Mouse (Mus musculus): ENCODE measurements around the gene Wbp1. TPM values are rescaled to one million over a fixed set of nuclear protein-coding genes. Genes with fewer than 3 reads are reported as not detected.

Wbp1 gene
- polyA plus RNA-seq, 1 experiment from 2014 or later, result 182 TPM

DNA sequence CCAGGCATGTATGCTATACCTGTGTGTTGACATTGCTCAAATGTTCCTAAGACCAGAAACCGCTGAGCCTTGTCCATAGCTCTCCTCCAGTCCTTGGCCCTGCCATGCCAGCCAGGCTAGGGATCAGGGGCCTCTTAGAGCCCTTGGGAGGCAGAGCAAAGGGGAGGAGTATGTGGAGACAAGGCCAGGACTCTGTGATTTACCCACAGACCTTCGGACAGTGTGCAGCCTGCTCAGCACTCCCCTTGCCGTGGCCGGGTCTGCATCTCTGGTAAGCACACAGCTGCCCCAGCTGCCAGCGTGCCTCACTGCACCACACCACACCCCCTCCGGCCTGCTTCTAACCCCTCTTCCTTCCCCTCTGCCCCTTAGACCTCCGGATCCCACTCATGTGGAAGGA lies 25.9 kb upstream of the Wbp1 start:
- Histone ChIP-seq H3K4me3 (ENCODE audit: low read depth, low read length) (no peak overlapping the region), H3K27me3 (ENCODE audit: control insufficient read depth, insufficient read depth, low read length) (no peaks in the 10 kb centered on the region), H3K9me3 (ENCODE audit: control insufficient read depth, low read length) (no peaks in the 10 kb centered on the region), H3K4me1 (ENCODE audit: control insufficient read depth, insufficient read depth, low read length) (peaks cover 8% of the 10 kb centered on the region), H3K27ac (replicated peaks; ENCODE audit: low read depth, low read length) (no peak overlapping the region), H3K36me3 (ENCODE audit: control insufficient read depth, insufficient read depth, low read length) (peaks cover 14% of the 10 kb centered on the region; the same call in 1 of the 2 replicates), H3K9ac (ENCODE audit: low read length) (no peak overlapping the region), H3K4me2 (ENCODE audit: low read depth, severe bottlenecking) (no peak overlapping the region)
- 67% methylated on average over 7 of the region's 7 CpGs for WGBS
- DNase-seq (ENCODE audit: low spot score), result peak; percentile 20
- no peak for ATAC-seq (ENCODE audit: insufficient number of reproducible peaks, low FRiP score, low TSS enrichment, low read depth)

DNA sequence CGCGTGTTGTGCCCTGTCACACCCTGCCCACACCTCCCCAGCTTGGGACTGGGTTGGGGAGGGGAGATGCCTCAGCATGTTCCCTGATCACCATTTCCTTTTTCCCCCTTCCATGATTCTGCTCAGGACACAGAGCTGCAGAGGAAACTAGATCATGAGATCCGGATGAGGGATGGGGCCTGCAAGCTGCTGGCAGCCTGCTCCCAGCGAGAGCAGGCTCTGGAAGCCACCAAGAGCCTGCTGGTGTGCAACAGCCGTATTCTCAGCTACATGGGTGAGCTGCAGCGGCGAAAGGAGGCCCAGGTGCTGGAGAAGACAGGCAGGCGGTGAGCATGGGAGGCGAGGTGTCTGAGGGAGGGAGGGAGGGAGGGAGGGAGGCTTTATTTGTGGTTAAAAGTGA lies 24.4 kb upstream of the Wbp1 start:
- H3K9me3 ChIP-seq (ENCODE audit: control insufficient read depth, low read length), result no peaks in the 10 kb centered on the region
- H3K27me3 ChIP-seq (ENCODE audit: control insufficient read depth, insufficient read depth, low read length), result no peaks in the 10 kb centered on the region
- peaks cover 19% of the 10 kb centered on the region for H3K4me1 ChIP-seq (ENCODE audit: control insufficient read depth, insufficient read depth, low read length)
- WGBS, result 52% methylated on average over 9 of the region's 9 CpGs
- no peak overlapping the region; the same call in 1 of the 2 replicates for H3K27ac ChIP-seq (replicated peaks; ENCODE audit: low read depth, low read length)
- peaks cover 12% of the 10 kb centered on the region; the same call in 1 of the 2 replicates for H3K36me3 ChIP-seq (ENCODE audit: control insufficient read depth, insufficient read depth, low read length)
- no peak for DNase-seq (ENCODE audit: low spot score)
- H3K4me2 ChIP-seq (ENCODE audit: low read depth, severe bottlenecking), result no peak overlapping the region
- no peak overlapping the region for H3K9ac ChIP-seq (ENCODE audit: low read length)
- no peak overlapping the region for H3K4me3 ChIP-seq (ENCODE audit: low read depth, low read length)
- ATAC-seq (ENCODE audit: insufficient number of reproducible peaks, low FRiP score, low TSS enrichment, low read depth), result no peak

DNA sequence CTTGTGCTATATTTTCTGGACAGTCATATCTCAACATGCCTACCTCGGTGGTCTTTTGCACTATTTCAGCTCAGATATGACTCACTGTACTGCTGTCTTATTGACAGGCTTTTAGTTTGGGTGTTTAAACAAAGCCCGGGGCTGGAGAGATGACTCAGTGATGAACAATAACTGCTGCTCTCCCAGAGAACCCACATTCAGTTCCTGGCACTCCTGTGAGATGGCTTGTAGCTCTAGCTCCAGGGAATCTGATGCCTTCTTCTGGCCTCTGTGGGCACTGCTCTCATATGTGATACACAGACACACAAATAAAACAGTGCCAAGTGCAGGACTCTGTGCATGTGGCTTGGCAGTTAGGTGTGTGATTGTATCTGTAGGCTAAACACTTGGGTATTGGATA lies 23.9 kb upstream of the Wbp1 start:
- H3K36me3 ChIP-seq (ENCODE audit: control insufficient read depth, insufficient read depth, low read length), result peaks cover 12% of the 10 kb centered on the region; the same call in 1 of the 2 replicates
- no peak overlapping the region for H3K27ac ChIP-seq (replicated peaks; ENCODE audit: low read depth, low read length)
- H3K9me3 ChIP-seq (ENCODE audit: control insufficient read depth, low read length), result no peaks in the 10 kb centered on the region
- peaks cover 19% of the 10 kb centered on the region for H3K4me1 ChIP-seq (ENCODE audit: control insufficient read depth, insufficient read depth, low read length)
- no peak overlapping the region for H3K4me2 ChIP-seq (ENCODE audit: low read depth, severe bottlenecking)
- H3K27me3 ChIP-seq (ENCODE audit: control insufficient read depth, insufficient read depth, low read length), result no peaks in the 10 kb centered on the region
- H3K4me3 ChIP-seq (ENCODE audit: low read depth, low read length), result no peak overlapping the region
- DNase-seq (ENCODE audit: low spot score), result no peak
- H3K9ac ChIP-seq (ENCODE audit: low read length), result no peak overlapping the region
- no peak for ATAC-seq (ENCODE audit: insufficient number of reproducible peaks, low FRiP score, low TSS enrichment, low read depth)
- WGBS, result 82% methylated on average over 2 of the region's 2 CpGs

DNA sequence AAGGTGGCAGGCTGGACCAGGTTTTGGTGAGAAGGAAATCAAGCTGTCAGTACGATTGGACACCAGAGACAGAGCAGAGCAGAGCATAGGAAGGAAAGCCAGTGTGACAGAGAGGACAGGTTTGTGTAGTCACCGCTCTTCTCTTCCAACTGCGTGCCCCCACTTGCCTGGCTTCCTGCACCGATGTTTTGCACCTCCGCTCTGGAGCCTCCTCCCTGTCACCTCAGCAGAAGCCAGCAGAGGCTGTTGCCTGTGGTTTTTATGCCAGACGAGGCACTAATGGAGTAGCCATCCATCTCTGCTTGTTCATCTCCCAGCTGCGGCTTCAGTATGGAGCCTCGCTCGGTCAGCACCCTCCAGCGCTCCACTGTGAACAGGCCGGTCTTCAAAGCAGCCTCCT lies 21.5 kb upstream of the Wbp1 start:
- H3K4me3 ChIP-seq (ENCODE audit: low read depth, low read length), result no peak overlapping the region
- 41% methylated on average over 11 of the region's 11 CpGs for WGBS
- DNase-seq (ENCODE audit: low spot score) (no peak), ATAC-seq (ENCODE audit: insufficient number of reproducible peaks, low FRiP score, low TSS enrichment, low read depth) (no peak)
- H3K27me3 ChIP-seq (ENCODE audit: control insufficient read depth, insufficient read depth, low read length), result no peaks in the 10 kb centered on the region
- peak overlapping the region; percentile 15; the same call in 1 of the 2 replicates for H3K4me2 ChIP-seq (ENCODE audit: low read depth, severe bottlenecking)
- no peak overlapping the region for H3K9ac ChIP-seq (ENCODE audit: low read length)
- no peaks in the 10 kb centered on the region for H3K9me3 ChIP-seq (ENCODE audit: control insufficient read depth, low read length)
- peaks cover 11% of the 10 kb centered on the region; the same call in 1 of the 2 replicates for H3K36me3 ChIP-seq (ENCODE audit: control insufficient read depth, insufficient read depth, low read length)
- no peak overlapping the region for H3K27ac ChIP-seq (replicated peaks; ENCODE audit: low read depth, low read length)
- H3K4me1 ChIP-seq (ENCODE audit: control insufficient read depth, insufficient read depth, low read length), result peaks cover 34% of the 10 kb centered on the region

DNA sequence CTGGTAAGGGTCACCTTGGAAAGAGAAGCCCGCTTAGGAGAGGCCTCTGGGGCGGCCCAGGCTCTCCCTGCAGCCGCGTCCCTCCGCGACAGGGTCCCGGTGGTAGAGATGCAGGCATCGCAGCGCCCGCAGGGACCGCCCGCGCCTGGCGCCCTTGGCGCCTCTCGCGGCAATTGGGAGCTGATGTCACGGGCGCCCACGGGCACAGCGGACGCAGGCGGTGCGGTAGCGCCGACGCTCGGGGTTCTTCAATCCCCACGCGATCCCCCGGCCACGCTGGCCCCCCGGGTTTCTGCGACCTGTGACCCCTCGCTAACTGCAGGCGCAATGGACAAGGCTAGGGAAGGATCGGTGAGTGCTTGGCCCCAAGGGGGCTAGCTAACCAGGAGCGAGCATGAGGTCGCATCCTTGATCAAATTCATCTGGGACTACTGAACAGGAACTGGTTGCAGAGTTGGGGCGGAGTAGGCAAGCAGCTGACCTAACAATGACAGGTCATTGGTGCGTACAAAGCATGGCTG lies 20.9 kb upstream of the Wbp1 start:
- no peak overlapping the region; the same call in 1 of the 2 replicates for H3K27ac ChIP-seq (replicated peaks; ENCODE audit: low read depth, low read length)
- H3K36me3 ChIP-seq (ENCODE audit: control insufficient read depth, insufficient read depth, low read length), result peaks cover 4% of the 10 kb centered on the region; the same call in 1 of the 2 replicates
- peak overlapping the region; percentile 26 for H3K4me3 ChIP-seq (ENCODE audit: low read depth, low read length)
- ATAC-seq (ENCODE audit: insufficient number of reproducible peaks, low FRiP score, low TSS enrichment, low read depth) (no peak), DNase-seq (ENCODE audit: low spot score) (peak; percentile 49)
- 2% methylated on average over 41 of the region's 41 CpGs for WGBS
- H3K27me3 ChIP-seq (ENCODE audit: control insufficient read depth, insufficient read depth, low read length), result no peaks in the 10 kb centered on the region
- H3K4me2 ChIP-seq (ENCODE audit: low read depth, severe bottlenecking), result peak overlapping the region; percentile 72
- no peaks in the 10 kb centered on the region for H3K9me3 ChIP-seq (ENCODE audit: control insufficient read depth, low read length)
- H3K9ac ChIP-seq (ENCODE audit: low read length), result peak overlapping the region; percentile 70
- H3K4me1 ChIP-seq (ENCODE audit: control insufficient read depth, insufficient read depth, low read length), result peaks cover 34% of the 10 kb centered on the region

DNA sequence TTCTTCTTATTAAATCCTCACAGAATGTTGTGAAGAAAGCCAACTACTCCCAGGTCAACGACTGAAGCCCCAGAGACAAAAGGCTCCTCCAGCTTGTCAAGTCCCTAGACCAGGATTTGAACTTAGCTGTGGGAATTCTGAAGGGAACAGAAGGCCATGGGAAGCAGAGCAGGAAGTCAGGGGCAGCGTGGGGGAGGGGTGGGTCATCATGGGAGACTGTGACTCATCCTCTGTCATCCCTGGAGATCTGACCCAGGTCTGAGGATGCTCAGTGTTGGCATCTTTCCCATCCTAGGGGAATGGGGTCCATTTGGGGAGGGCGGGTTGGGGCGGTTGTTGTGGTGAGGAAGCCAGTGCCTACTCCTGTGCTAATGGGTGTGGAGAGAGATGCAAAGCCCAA lies 20.3 kb upstream of the Wbp1 start:
- no peaks in the 10 kb centered on the region for H3K9me3 ChIP-seq (ENCODE audit: control insufficient read depth, low read length)
- no peak overlapping the region; the same call in 1 of the 2 replicates for H3K4me3 ChIP-seq (ENCODE audit: low read depth, low read length)
- no peak for DNase-seq (ENCODE audit: low spot score)
- ATAC-seq (ENCODE audit: insufficient number of reproducible peaks, low FRiP score, low TSS enrichment, low read depth), result no peak
- H3K27me3 ChIP-seq (ENCODE audit: control insufficient read depth, insufficient read depth, low read length), result no peaks in the 10 kb centered on the region
- no peak overlapping the region for H3K27ac ChIP-seq (replicated peaks; ENCODE audit: low read depth, low read length)
- H3K4me2 ChIP-seq (ENCODE audit: low read depth, severe bottlenecking), result peak overlapping the region; percentile 72
- H3K4me1 ChIP-seq (ENCODE audit: control insufficient read depth, insufficient read depth, low read length), result peaks cover 34% of the 10 kb centered on the region
- H3K36me3 ChIP-seq (ENCODE audit: control insufficient read depth, insufficient read depth, low read length), result no peaks in the 10 kb centered on the region
- H3K9ac ChIP-seq (ENCODE audit: low read length), result peak overlapping the region; percentile 70
- WGBS, result 41% methylated on average over 4 of the region's 4 CpGs

DNA sequence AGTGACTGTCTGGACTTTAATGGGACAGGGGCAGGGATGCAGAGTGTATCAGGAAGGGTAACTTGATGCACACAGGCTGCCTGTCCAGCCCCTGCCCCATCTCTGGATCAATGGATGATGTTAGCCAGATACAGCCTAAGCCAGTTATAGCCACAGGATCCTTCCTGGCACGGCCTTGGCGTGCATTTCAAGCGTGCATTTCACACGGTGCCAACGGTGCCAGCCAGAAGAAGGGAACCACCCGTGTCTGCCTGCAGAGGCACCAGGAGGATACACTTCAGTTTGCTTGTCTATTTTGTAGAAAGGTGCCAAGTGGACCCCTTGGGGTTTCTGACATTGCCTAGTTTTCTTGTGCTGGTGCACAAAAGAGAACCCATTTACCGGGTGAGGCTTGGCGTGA lies 18.7 kb upstream of the Wbp1 start:
- Histone ChIP-seq H3K4me1 (ENCODE audit: control insufficient read depth, insufficient read depth, low read length) (peaks cover 42% of the 10 kb centered on the region), H3K36me3 (ENCODE audit: control insufficient read depth, insufficient read depth, low read length) (no peaks in the 10 kb centered on the region), H3K4me3 (ENCODE audit: low read depth, low read length) (no peak overlapping the region), H3K27me3 (ENCODE audit: control insufficient read depth, insufficient read depth, low read length) (no peaks in the 10 kb centered on the region), H3K9me3 (ENCODE audit: control insufficient read depth, low read length) (no peaks in the 10 kb centered on the region), H3K4me2 (ENCODE audit: low read depth, severe bottlenecking) (no peak overlapping the region), H3K27ac (replicated peaks; ENCODE audit: low read depth, low read length) (no peak overlapping the region), H3K9ac (ENCODE audit: low read length) (no peak overlapping the region)
- no peak for DNase-seq (ENCODE audit: low spot score)
- 95% methylated on average over 8 of the region's 8 CpGs for WGBS
- no peak for ATAC-seq (ENCODE audit: insufficient number of reproducible peaks, low FRiP score, low TSS enrichment, low read depth)

DNA sequence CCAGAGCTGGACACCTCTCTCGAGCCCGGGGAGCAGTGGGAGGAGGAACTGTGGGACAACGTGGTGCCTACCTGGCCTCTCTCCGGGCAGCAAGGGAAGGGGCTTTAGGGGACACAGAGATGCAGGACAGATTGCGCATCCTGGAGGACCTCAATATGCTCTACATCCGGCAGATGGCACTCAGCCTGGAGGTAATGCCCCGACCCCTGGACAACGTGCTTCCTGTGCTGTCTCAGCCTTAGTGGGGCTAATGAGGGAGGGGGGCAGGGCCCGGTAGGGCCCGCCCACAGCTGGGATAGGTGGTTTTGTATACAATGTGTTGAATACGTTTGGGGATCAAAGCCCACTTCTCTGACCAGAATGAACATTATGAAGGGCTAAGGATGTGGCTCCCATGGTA lies 16.7 kb upstream of the Wbp1 start:
- Histone ChIP-seq H3K36me3 (ENCODE audit: control insufficient read depth, insufficient read depth, low read length) (no peaks in the 10 kb centered on the region), H3K4me2 (ENCODE audit: low read depth, severe bottlenecking) (peak overlapping the region; percentile 69), H3K4me3 (ENCODE audit: low read depth, low read length) (peak overlapping the region; percentile 47), H3K27ac (replicated peaks; ENCODE audit: low read depth, low read length) (peak overlapping the region; percentile 100), H3K27me3 (ENCODE audit: control insufficient read depth, insufficient read depth, low read length) (no peaks in the 10 kb centered on the region), H3K9ac (ENCODE audit: low read length) (peak overlapping the region; percentile 63), H3K9me3 (ENCODE audit: control insufficient read depth, low read length) (no peaks in the 10 kb centered on the region), H3K4me1 (ENCODE audit: control insufficient read depth, insufficient read depth, low read length) (peaks cover 41% of the 10 kb centered on the region)
- ATAC-seq (ENCODE audit: insufficient number of reproducible peaks, low FRiP score, low TSS enrichment, low read depth), result peak; percentile 51
- under 1% methylated on average over 11 of the region's 11 CpGs for WGBS
- DNase-seq (ENCODE audit: low spot score), result no peak

DNA sequence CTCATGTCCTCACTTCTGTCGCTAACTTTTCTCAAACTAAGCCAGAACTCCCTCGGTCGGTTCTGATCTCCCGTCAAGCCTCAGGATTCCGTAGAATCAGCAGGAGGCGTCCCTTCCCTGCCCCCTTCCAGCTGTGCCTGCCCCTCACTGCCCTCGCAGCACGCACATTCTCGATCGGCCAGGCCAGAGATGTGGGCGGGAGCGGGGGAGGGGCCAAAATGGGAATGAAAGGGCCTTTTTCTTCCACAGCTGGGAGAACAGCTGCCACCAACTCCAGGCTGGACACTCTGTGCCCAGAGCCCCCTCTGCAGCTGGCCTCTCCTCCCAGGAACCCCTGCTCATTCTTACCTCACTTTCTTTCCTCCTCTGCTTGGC lies 16.2 kb upstream of the Wbp1 start:
- no peaks in the 10 kb centered on the region for H3K36me3 ChIP-seq (ENCODE audit: control insufficient read depth, insufficient read depth, low read length)
- peaks cover 37% of the 10 kb centered on the region for H3K4me1 ChIP-seq (ENCODE audit: control insufficient read depth, insufficient read depth, low read length)
- no peaks in the 10 kb centered on the region for H3K27me3 ChIP-seq (ENCODE audit: control insufficient read depth, insufficient read depth, low read length)

More for the DNA sequence above, 16.2 kb upstream of the Wbp1 start:
- ATAC-seq (ENCODE audit: insufficient number of reproducible peaks, low FRiP score, low TSS enrichment, low read depth) (peak; percentile 80), DNase-seq (ENCODE audit: low spot score) (peak; percentile 97)
- Histone ChIP-seq H3K27ac (replicated peaks; ENCODE audit: low read depth, low read length) (peak overlapping the region; percentile 100), H3K4me2 (ENCODE audit: low read depth, severe bottlenecking) (peak overlapping the region; percentile 69), H3K9ac (ENCODE audit: low read length) (peak overlapping the region; percentile 90), H3K9me3 (ENCODE audit: control insufficient read depth, low read length) (no peaks in the 10 kb centered on the region), H3K4me3 (ENCODE audit: low read depth, low read length) (peak overlapping the region; percentile 47)
- 0% methylated on average over 12 of the region's 12 CpGs for WGBS

All from limb, embryonic 11.5 days (tissue).